In genomic region chr3:156796061-156796691, GRCm38 (mm10) we compare ENCODE assay signal across 23 mouse cellular contexts.
DNase-seq lines count a peak whose midpoint lies in the region; ATAC-seq and TF ChIP-seq lines count a peak whose summit lies in the region.
"Had no signal": no experiment of that assay in that cellular context is flagged by ENCODE, and none has a peak within 500 bp of the region (broad histone marks: within the 10 kb centered on the region; RNA-seq: fewer than 3 reads in every experiment).

No protein-coding gene starts in this region.

- TF ChIP-seq CTCF in lung, postnatal 0 days (IDR thresholded peaks at IDR 0.05), result no peak

- no peaks in the 10 kb centered on the region for H3K27me3 ChIP-seq in midbrain, embryonic 12.5 days
- H3K27me3 ChIP-seq in midbrain, embryonic 10.5 days (ENCODE audit: low read depth, poor library complexity, severe bottlenecking), result no peaks in the 10 kb centered on the region
- no peaks in the 10 kb centered on the region for H3K27me3 ChIP-seq in lung, postnatal 0 days (replicated peaks; ENCODE audit: insufficient read depth, low read length)
- no peaks in the 10 kb centered on the region for H3K27me3 ChIP-seq in midbrain, embryonic 14.5 days (ENCODE audit: control insufficient read depth, insufficient read depth, low read length)
- H3K27me3 ChIP-seq: embryonic facial prominence, embryonic 12.5 days; forebrain, embryonic 15.5 days; limb, embryonic 15.5 days; Patski had no signal

- H3K9ac ChIP-seq in midbrain, embryonic 12.5 days (replicated peaks), result no peak overlapping the region
- H3K9ac ChIP-seq in lung, postnatal 0 days (replicated peaks; ENCODE audit: low read depth), result no peak overlapping the region
- H3K9ac ChIP-seq in midbrain, embryonic 14.5 days (replicated peaks; ENCODE audit: low read length), result no peak overlapping the region
- H3K9ac ChIP-seq: embryonic facial prominence, embryonic 12.5 days; forebrain, embryonic 15.5 days; hindbrain, embryonic 14.5 days; limb, embryonic 15.5 days had no signal

- no peak overlapping the region for H3K4me3 ChIP-seq in midbrain, embryonic 12.5 days
- H3K4me3 ChIP-seq in midbrain, embryonic 10.5 days, result no peak overlapping the region
- no peak overlapping the region for H3K4me3 ChIP-seq in lung, postnatal 0 days (ENCODE audit: low read depth, low read length)
- H3K4me3 ChIP-seq in midbrain, embryonic 14.5 days (replicated peaks; ENCODE audit: low read depth, low read length), result no peak overlapping the region
- H3K4me3 ChIP-seq: embryonic facial prominence, embryonic 12.5 days; erythroblast, embryonic 14.5 days; forebrain, embryonic 15.5 days; heart, embryonic 10.5 days; limb, embryonic 15.5 days had no signal

- peak; percentile 30 for DNase-seq in adrenal gland, postnatal 10 days
- DNase-seq in adrenal gland, adult 2 months, result no peak
- DNase-seq in midbrain, embryonic 10.5 days (ENCODE audit: low spot score), result no peak
- DNase-seq in lung, postnatal 0 days (ENCODE audit: low spot score), result peak; percentile 73
- DNase-seq in midbrain, embryonic 14.5 days, result peak; percentile 39
- no peak for DNase-seq in left cerebral cortex, adult 9 months (ENCODE audit: low spot score in 2 of 2)
- DNase-seq: cerebellum, adult 9-10 months; gastrocnemius, postnatal 25 days; heart, postnatal 10 days; layer of hippocampus, postnatal 36 days had no signal

- 68% methylated on average over 6 of the region's 6 CpGs for WGBS in midbrain, embryonic 12.5 days
- WGBS in midbrain, embryonic 10.5 days, result 85% methylated on average over 6 of the region's 6 CpGs
- WGBS in lung, postnatal 0 days, result 66% methylated on average over 6 of the region's 6 CpGs
- 61% methylated on average over 6 of the region's 6 CpGs for WGBS in midbrain, embryonic 14.5 days

- H3K4me1 ChIP-seq in midbrain, embryonic 12.5 days, result peaks cover 4% of the 10 kb centered on the region; the same call in 1 of the 2 replicates
- peaks cover 8% of the 10 kb centered on the region for H3K4me1 ChIP-seq in midbrain, embryonic 10.5 days
- H3K4me1 ChIP-seq in lung, postnatal 0 days (ENCODE audit: insufficient read depth, low read depth, low read length), result no peaks in the 10 kb centered on the region
- H3K4me1 ChIP-seq in midbrain, embryonic 14.5 days (ENCODE audit: control insufficient read depth, insufficient read depth, low read length), result no peaks in the 10 kb centered on the region
- H3K4me1 ChIP-seq: embryonic facial prominence, embryonic 12.5 days; heart, embryonic 10.5 days; limb, embryonic 15.5 days had no signal

- H3K4me2 ChIP-seq in midbrain, embryonic 12.5 days (replicated peaks), result no peak overlapping the region
- no peak overlapping the region for H3K4me2 ChIP-seq in lung, postnatal 0 days (replicated peaks; ENCODE audit: low read depth, low read length)
- no peak overlapping the region for H3K4me2 ChIP-seq in midbrain, embryonic 14.5 days (ENCODE audit: low read length)
- H3K4me2 ChIP-seq: embryonic facial prominence, embryonic 12.5 days; forebrain, embryonic 15.5 days; hindbrain, embryonic 14.5 days; limb, embryonic 15.5 days had no signal

- peak; percentile 49; the same call in 1 of the 2 replicates for ATAC-seq in midbrain, embryonic 12.5 days (ENCODE audit: low FRiP score, low read depth)
- ATAC-seq in lung, postnatal 0 days, result peak; percentile 78
- peak; percentile 55; the same call in 1 of the 2 replicates for ATAC-seq in midbrain, embryonic 14.5 days (ENCODE audit: low FRiP score, low TSS enrichment)
- ATAC-seq in inflammation-experienced regulatory T-cells, adult 6 months, result no peak
- ATAC-seq: activated CD4-positive, CD25-positive, alpha-beta regulatory T cell, adult 4 months; forebrain, embryonic 15.5 days; intestine, embryonic 16.5 days; Patski had no signal

- H3K27ac ChIP-seq in midbrain, embryonic 12.5 days (replicated peaks), result no peak overlapping the region
- no peak overlapping the region for H3K27ac ChIP-seq in midbrain, embryonic 10.5 days (replicated peaks)
- H3K27ac ChIP-seq in lung, postnatal 0 days (ENCODE audit: low read length), result no peak overlapping the region
- no peak overlapping the region for H3K27ac ChIP-seq in midbrain, embryonic 14.5 days (replicated peaks; ENCODE audit: low read depth, low read length)
- H3K27ac ChIP-seq: embryonic facial prominence, embryonic 12.5 days; forebrain, embryonic 15.5 days; heart, embryonic 10.5 days; hindbrain, embryonic 14.5 days; kidney, postnatal 0 days; limb, embryonic 15.5 days; stomach, postnatal 0 days had no signal

- TF ChIP-seq EP300 in lung, postnatal 0 days (IDR thresholded peaks at IDR 0.05), result peak; percentile 66; the same call in 1 of the 2 replicates

- H3K9me3 ChIP-seq in midbrain, embryonic 12.5 days, result no peaks in the 10 kb centered on the region
- no peaks in the 10 kb centered on the region for H3K9me3 ChIP-seq in midbrain, embryonic 10.5 days (replicated peaks)
- no peaks in the 10 kb centered on the region for H3K9me3 ChIP-seq in lung, postnatal 0 days (ENCODE audit: low read length)
- no peaks in the 10 kb centered on the region for H3K9me3 ChIP-seq in midbrain, embryonic 14.5 days (ENCODE audit: control insufficient read depth, low read length)
- H3K9me3 ChIP-seq: embryonic facial prominence, embryonic 12.5 days; forebrain, embryonic 15.5 days; heart, embryonic 10.5 days; limb, embryonic 15.5 days had no signal

- H3K36me3 ChIP-seq in midbrain, embryonic 12.5 days, result no peaks in the 10 kb centered on the region
- no peaks in the 10 kb centered on the region for H3K36me3 ChIP-seq in midbrain, embryonic 10.5 days
- no peaks in the 10 kb centered on the region for H3K36me3 ChIP-seq in lung, postnatal 0 days (ENCODE audit: insufficient read depth, low read length)
- H3K36me3 ChIP-seq in midbrain, embryonic 14.5 days (ENCODE audit: control insufficient read depth, insufficient read depth, low read length), result no peaks in the 10 kb centered on the region
- H3K36me3 ChIP-seq: embryonic facial prominence, embryonic 12.5 days; forebrain, embryonic 15.5 days; heart, embryonic 10.5 days; limb, embryonic 15.5 days had no signal

Comparison
In these comparisons a context has a peak if more than half of its experiments do, and no peak if none do; other contexts are left out.
1. DNase-seq: peak in adrenal gland, postnatal 10 days (single experiment), lung, postnatal 0 days (single experiment) and midbrain, embryonic 14.5 days (single experiment); none in adrenal gland, adult 2 months (single experiment), midbrain, embryonic 10.5 days (single experiment) and left cerebral cortex, adult 9 months (0 of 2).